Mouse (Mus musculus) heart, adult 2 months (tissue): ENCODE measurements around the gene Slc35f2.

Experiments
- CTCF ChIP-seq: fragments of 200-600 bp; IDR thresholded peaks from 2 replicates; pipeline ENCODE4 v1.8.1; 2022; ENCODE audit warnings: antibody characterized with exemption, mild to moderate bottlenecking, moderate library complexity
- EP300 ChIP-seq: fragments of 200-500 bp; IDR thresholded peaks from 2 replicates; pipeline ENCODE4 v1.6.1; 2011; ENCODE audit warnings: low read depth, low read length, control low read depth; ENCODE audit not compliant: insufficient read depth
- POLR2A ChIP-seq: fragments of 200-500 bp; IDR thresholded peaks from 2 replicates; pipeline ENCODE4 v1.6.1; 2011; ENCODE audit warnings: mild to moderate bottlenecking, low read depth, low read length, control low read depth; ENCODE audit not compliant: insufficient read depth

DNA sequence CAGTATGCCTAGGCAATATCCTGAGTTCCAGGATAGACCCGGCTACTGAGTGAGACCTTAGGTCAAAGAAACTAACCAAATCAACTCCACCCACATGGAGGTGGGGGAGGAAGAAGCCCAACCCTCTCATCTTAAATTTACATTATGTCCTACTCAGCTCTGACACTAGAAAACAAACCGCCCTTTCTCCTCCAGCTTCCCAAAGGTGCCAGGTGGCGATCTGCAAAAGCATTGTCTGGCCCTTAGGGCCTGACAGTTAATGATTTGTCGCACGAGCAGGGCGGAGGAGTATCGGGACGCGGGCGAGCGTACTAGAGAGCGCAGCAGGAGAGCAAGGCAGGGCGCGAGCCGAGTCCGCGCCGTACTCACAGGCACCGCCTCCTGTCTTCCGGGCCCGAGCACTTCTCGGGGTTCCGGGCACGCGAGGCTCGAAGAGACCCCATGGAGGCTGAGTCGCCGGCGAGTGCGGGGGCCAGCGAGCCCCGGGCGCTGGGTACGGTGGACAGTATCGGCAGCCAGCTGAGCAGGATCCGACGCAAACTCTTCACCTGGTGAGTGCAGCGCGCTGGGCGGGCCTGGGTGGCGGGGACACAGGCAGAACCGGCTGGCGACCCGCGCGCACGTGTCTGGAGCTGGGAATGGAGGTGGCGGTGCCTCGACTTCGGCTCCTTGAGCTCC lies at the start of gene Slc35f2:
- TF ChIP-seq POLR2A (no peak), CTCF (no peak), EP300 (no peak)
